Mouse (Mus musculus): ENCODE measurements around the gene Tas2r106. TPM values are rescaled to one million over a fixed set of nuclear protein-coding genes. Genes with fewer than 3 reads are reported as not detected.

Tas2r106 gene
- not detected in 2 replicates for polyA plus RNA-seq (2015; fragmentation: Nextera tagmentation; extraction: Ambion mirVana)

GRCm38 (mm10) chr6:131678786-131679185, at the start of gene Tas2r106:
Gene Tas2r106 (minus strand): TSS chr6:131678886.
- Histone ChIP-seq H3K9ac (no peak within 1 kb of the TSS), H3K27ac (replicated peaks) (no peak within 1 kb of the TSS), H3K9me3 (peaks cover 10% of the 10 kb centered on the region; the same call in 1 of the 2 replicates), H3K27me3 (replicated peaks) (no peaks in the 10 kb centered on the region), H3K4me3 (no peak within 1 kb of the TSS), H3K4me2 (no peak within 1 kb of the TSS), H3K4me1 (no peaks in the 10 kb centered on the region), H3K36me3 (no peaks in the 10 kb centered on the region)
- WGBS: 60% methylated on average over 3 of the region's 3 CpGs
- no peak for ATAC-seq (ENCODE audit: extremely low read depth, insufficient number of reproducible peaks, low FRiP score, low TSS enrichment)

GRCm38 (mm10) chr6:131712803-131713202, 34.1 kb upstream of the Tas2r106 start:
- Histone ChIP-seq H3K27ac (replicated peaks) (no peak overlapping the region), H3K4me3 (no peak overlapping the region), H3K9me3 (peaks cover 3% of the 10 kb centered on the region), H3K4me1 (no peaks in the 10 kb centered on the region), H3K27me3 (replicated peaks) (no peaks in the 10 kb centered on the region), H3K36me3 (no peaks in the 10 kb centered on the region), H3K4me2 (no peak overlapping the region), H3K9ac (no peak overlapping the region)
- 42% methylated on average over 7 of the region's 7 CpGs for WGBS
- ATAC-seq (ENCODE audit: extremely low read depth, insufficient number of reproducible peaks, low FRiP score, low TSS enrichment): no peak

- no peaks in the 10 kb centered on the region for H3K4me1 ChIP-seq
- no peaks in the 10 kb centered on the region for H3K36me3 ChIP-seq
- H3K27me3 ChIP-seq (replicated peaks): no peaks in the 10 kb centered on the region
- H3K27ac ChIP-seq (replicated peaks): no peak within 1 kb of the TSS
- 0 out of 2 replicates have a peak, but pooled peaks cover 5% of the 10 kb centered on the region for H3K9me3 ChIP-seq
- H3K4me2 ChIP-seq: no peak within 1 kb of the TSS
- ATAC-seq (ENCODE audit: extremely low read depth, insufficient number of reproducible peaks, low FRiP score, low TSS enrichment): no peak
- no peak within 1 kb of the TSS for H3K9ac ChIP-seq
- no peak within 1 kb of the TSS for H3K4me3 ChIP-seq
Observed at GRCm38 (mm10) chr6:131689963-131690362, 11.3 kb upstream of the Tas2r106 start, which contains the start of gene Tas2r114. Gene Tas2r114 (minus strand): TSS chr6:131690063.

GRCm38 (mm10) chr6:131687395-131687794, 8.7 kb upstream of the Tas2r106 start, which contains the start of gene Tas2r105:
Gene Tas2r105 (minus strand): TSS chr6:131687495.
- Histone ChIP-seq H3K27ac (replicated peaks) (no peak within 1 kb of the TSS), H3K27me3 (replicated peaks) (no peaks in the 10 kb centered on the region), H3K4me1 (no peaks in the 10 kb centered on the region), H3K9ac (no peak within 1 kb of the TSS), H3K4me2 (no peak within 1 kb of the TSS), H3K9me3 (peaks cover 9% of the 10 kb centered on the region; the same call in 1 of the 2 replicates), H3K4me3 (no peak within 1 kb of the TSS), H3K36me3 (no peaks in the 10 kb centered on the region)
- no peak for ATAC-seq (ENCODE audit: extremely low read depth, insufficient number of reproducible peaks, low FRiP score, low TSS enrichment)
- WGBS: 60% methylated on average over 1 of the region's 1 CpGs

GRCm38 (mm10) chr6:131685644-131686043, 7.0 kb upstream of the Tas2r106 start, which contains the start of gene Tas2r104:
Gene Tas2r104 (minus strand): TSS chr6:131685744.
- Histone ChIP-seq H3K27ac (replicated peaks) (no peak within 1 kb of the TSS), H3K27me3 (replicated peaks) (no peaks in the 10 kb centered on the region), H3K9me3 (peaks cover 7% of the 10 kb centered on the region; the same call in 1 of the 2 replicates), H3K4me1 (no peaks in the 10 kb centered on the region), H3K4me3 (no peak within 1 kb of the TSS), H3K4me2 (no peak within 1 kb of the TSS), H3K36me3 (no peaks in the 10 kb centered on the region), H3K9ac (no peak within 1 kb of the TSS)
- WGBS: 53% methylated on average over 1 of the region's 1 CpGs
- ATAC-seq (ENCODE audit: extremely low read depth, insufficient number of reproducible peaks, low FRiP score, low TSS enrichment): no peak

GRCm38 (mm10) chr6:131660049-131660448, 18.6 kb downstream of the Tas2r106 start, which contains the start of gene Tas2r107:
Gene Tas2r107 (minus strand): TSS chr6:131660149.
- H3K27me3 ChIP-seq (replicated peaks): no peaks in the 10 kb centered on the region
- no peak within 1 kb of the TSS for H3K9ac ChIP-seq
- ATAC-seq (ENCODE audit: extremely low read depth, insufficient number of reproducible peaks, low FRiP score, low TSS enrichment): no peak
- no peak within 1 kb of the TSS for H3K4me2 ChIP-seq
- H3K36me3 ChIP-seq: no peaks in the 10 kb centered on the region
- no peak within 1 kb of the TSS for H3K4me3 ChIP-seq
- peaks cover 29% of the 10 kb centered on the region; the same call in 1 of the 2 replicates for H3K9me3 ChIP-seq
- H3K27ac ChIP-seq (replicated peaks): no peak within 1 kb of the TSS
- H3K4me1 ChIP-seq: no peaks in the 10 kb centered on the region

GRCm38 (mm10) chr6:131630812-131631211, 47.9 kb downstream of the Tas2r106 start, which contains the start of gene Tas2r130:
Gene Tas2r130 (minus strand): TSS chr6:131630912.
- Histone ChIP-seq H3K36me3 (no peaks in the 10 kb centered on the region), H3K27me3 (replicated peaks) (no peaks in the 10 kb centered on the region), H3K9me3 (peaks cover 3% of the 10 kb centered on the region; the same call in 1 of the 2 replicates), H3K4me2 (no peak within 1 kb of the TSS), H3K4me3 (no peak within 1 kb of the TSS), H3K9ac (no peak within 1 kb of the TSS), H3K27ac (replicated peaks) (no peak within 1 kb of the TSS), H3K4me1 (no peaks in the 10 kb centered on the region)
- WGBS: 64% methylated on average over 3 of the region's 3 CpGs
- ATAC-seq (ENCODE audit: extremely low read depth, insufficient number of reproducible peaks, low FRiP score, low TSS enrichment): no peak

Other genes starting within 250 kb of the Tas2r106 start
- not detected in 2 replicates for gene 5430401F13Rik, start 192.5 kb downstream of the Tas2r106 start, polyA plus RNA-seq (2015; fragmentation: Nextera tagmentation; extraction: Ambion mirVana)
- not detected in 2 replicates for gene Gm6619, start 192.5 kb downstream of the Tas2r106 start, polyA plus RNA-seq (2015; fragmentation: Nextera tagmentation; extraction: Ambion mirVana)
- gene Tas2r130, start 48.0 kb downstream of the Tas2r106 start, polyA plus RNA-seq (2015; fragmentation: Nextera tagmentation; extraction: Ambion mirVana): not detected in 2 replicates
- not detected in 2 replicates for gene Tas2r107, start 18.7 kb downstream of the Tas2r106 start, polyA plus RNA-seq (2015; fragmentation: Nextera tagmentation; extraction: Ambion mirVana)
- not detected in 2 replicates for gene Tas2r104, start 6.9 kb upstream of the Tas2r106 start, polyA plus RNA-seq (2015; fragmentation: Nextera tagmentation; extraction: Ambion mirVana)
- not detected in 2 replicates for gene Tas2r105, start 8.6 kb upstream of the Tas2r106 start, polyA plus RNA-seq (2015; fragmentation: Nextera tagmentation; extraction: Ambion mirVana)
- not detected in 2 replicates for gene Tas2r114, start 11.2 kb upstream of the Tas2r106 start, polyA plus RNA-seq (2015; fragmentation: Nextera tagmentation; extraction: Ambion mirVana)

Measured in heart, embryonic 13.5 days (tissue).